Mouse (Mus musculus) 416B (cell line): Measurements from ENCODE around the gene Fgb.
A peak's percentile ranks its signal among the peaks of the same experiment; 100 is the strongest.

Experiments used
- DNase-seq: peaks from one replicate; pipeline ENCODE4 v3.0.0; 2011; ENCODE audit warnings: low read depth

Gene Fgb

GRCm38 (mm10) chr3:83049680-83050079, at the start of gene Fgb:
TSS of gene Fgb (minus strand) at chr3:83049863.
- DNase-seq, result no peak

GRCm38 (mm10) chr3:83099139-83099538, 49.5 kb upstream of the Fgb start:
- no peak for DNase-seq

GRCm38 (mm10) chr3:83098546-83099034, 48.9 kb upstream of the Fgb start:
- no peak for DNase-seq

- DNase-seq, result no peak
Measured at GRCm38 (mm10) chr3:83097586-83097985, 47.9 kb upstream of the Fgb start.

- peak; percentile 89 for DNase-seq
Measured at GRCm38 (mm10) chr3:83080567-83081055, 30.9 kb upstream of the Fgb start.

- no peak for DNase-seq
Measured at GRCm38 (mm10) chr3:83076563-83076962, 26.9 kb upstream of the Fgb start.

- no peak for DNase-seq
Measured at GRCm38 (mm10) chr3:83070231-83070630, 20.6 kb upstream of the Fgb start.

GRCm38 (mm10) chr3:83068869-83069268, 19.2 kb upstream of the Fgb start:
- DNase-seq, result no peak

- no peak for DNase-seq
Measured at GRCm38 (mm10) chr3:83067920-83068319, 18.3 kb upstream of the Fgb start.

GRCm38 (mm10) chr3:83057046-83057445, 7.4 kb upstream of the Fgb start:
- DNase-seq, result no peak

- peak; percentile 97 for DNase-seq
Measured at GRCm38 (mm10) chr3:83055281-83056038, 5.8 kb upstream of the Fgb start, which contains the start of gene Plrg1. TSS of gene Plrg1 (plus strand) at chr3:83055522.

- DNase-seq, result no peak
Measured at GRCm38 (mm10) chr3:83054759-83055158, 5.1 kb upstream of the Fgb start.

- DNase-seq, result peak; percentile 83
Measured at GRCm38 (mm10) chr3:83053758-83054157, 4.1 kb upstream of the Fgb start.

GRCm38 (mm10) chr3:83053126-83053525, 3.5 kb upstream of the Fgb start:
- no peak for DNase-seq

GRCm38 (mm10) chr3:83052102-83052501, 2.4 kb upstream of the Fgb start:
- peak; percentile 16 for DNase-seq

GRCm38 (mm10) chr3:83050661-83051060, 998 bp upstream of the Fgb start:
- no peak for DNase-seq

- DNase-seq, result no peak
Measured at GRCm38 (mm10) chr3:83046649-83047048, 3.0 kb downstream of the Fgb start.

- DNase-seq, result no peak
Measured at GRCm38 (mm10) chr3:83042451-83042850, 7.2 kb downstream of the Fgb start.

- DNase-seq, result no peak
Measured at GRCm38 (mm10) chr3:83039666-83040065, 10.0 kb downstream of the Fgb start.

GRCm38 (mm10) chr3:83038865-83039264, 10.8 kb downstream of the Fgb start:
- DNase-seq, result no peak

GRCm38 (mm10) chr3:83033801-83034200, 15.9 kb downstream of the Fgb start:
- no peak for DNase-seq

- no peak for DNase-seq
Measured at GRCm38 (mm10) chr3:83032746-83033308, 16.8 kb downstream of the Fgb start.

- no peak for DNase-seq
Measured at GRCm38 (mm10) chr3:83030331-83030730, 19.3 kb downstream of the Fgb start.
